Mouse (Mus musculus): ENCODE data around the gene Tjp1. TPM values are rescaled to one million over a fixed set of nuclear protein-coding genes. Genes with fewer than 3 reads are reported as not detected.

Gene Tjp1
- polyA plus RNA-seq, 1 experiment from 2014 or later = 18.7 TPM

- peak overlapping the region; percentile 77 for H3K4me2 ChIP-seq
- H3K4me1 ChIP-seq = peaks cover 12% of the 10 kb centered on the region
- H3K9ac ChIP-seq = no peak overlapping the region
- WGBS = 47% methylated on average over 5 of the region's 5 CpGs
- no peaks in the 10 kb centered on the region for H3K27me3 ChIP-seq
- H3K4me3 ChIP-seq = peak overlapping the region; percentile 21; the same call in 1 of the 2 replicates
- no peaks in the 10 kb centered on the region for H3K36me3 ChIP-seq
- no peaks in the 10 kb centered on the region for H3K9me3 ChIP-seq
- no peak overlapping the region for H3K27ac ChIP-seq
- no peak for ATAC-seq (ENCODE audit: insufficient number of reproducible peaks, insufficient read depth, low FRiP score, low TSS enrichment, low read depth)
These were observed 158.5 kb downstream of the Tjp1 start for GRCm38 (mm10) chr7:65369101-65369500.

DNA sequence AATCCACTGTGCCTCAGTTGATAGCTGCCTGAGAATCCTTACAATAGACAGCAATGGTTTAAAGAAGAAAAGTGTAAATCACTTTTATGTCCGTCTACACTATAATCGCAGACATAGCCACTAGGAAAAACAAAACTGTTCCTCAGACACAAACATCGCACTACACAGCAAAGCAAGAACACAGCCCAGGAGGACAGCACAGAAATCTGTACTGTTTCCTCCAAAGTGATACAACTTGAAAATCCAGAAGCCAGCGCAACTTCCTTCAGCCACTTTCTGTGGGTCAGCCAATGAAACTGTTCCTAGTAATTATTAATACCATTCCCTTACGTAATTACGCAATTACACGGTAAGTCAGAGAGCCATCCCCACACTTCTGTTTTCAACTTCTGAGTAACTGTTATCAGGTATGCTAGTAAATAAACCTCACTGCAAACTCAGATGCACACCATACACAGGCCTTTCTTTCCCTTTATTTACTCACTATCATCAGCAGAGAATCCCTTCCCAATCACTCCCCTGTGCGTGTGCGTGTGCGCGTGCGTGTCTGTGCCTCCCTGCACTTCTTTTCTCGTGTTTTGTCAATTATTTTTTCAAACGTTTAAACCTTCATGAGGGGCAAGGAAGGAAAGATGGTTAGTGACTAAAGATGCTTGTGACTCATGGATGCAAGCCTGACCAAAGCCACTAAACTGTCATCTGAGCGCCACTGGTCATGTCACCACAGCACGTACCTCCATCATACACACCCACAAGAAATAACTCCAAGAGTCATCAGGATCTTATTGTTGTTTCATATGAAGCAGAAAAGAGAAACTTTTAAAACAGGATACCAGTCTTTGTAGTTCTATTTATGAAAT lies 160.0 kb downstream of the Tjp1 start:
- H3K27ac ChIP-seq = no peak overlapping the region
- H3K27me3 ChIP-seq = no peaks in the 10 kb centered on the region
- H3K4me3 ChIP-seq = no peak overlapping the region
- H3K4me2 ChIP-seq = peak overlapping the region; percentile 3; the same call in 1 of the 2 replicates
- H3K36me3 ChIP-seq = no peaks in the 10 kb centered on the region
- 72% methylated on average over 16 of the region's 16 CpGs for WGBS
- H3K4me1 ChIP-seq = peaks cover 12% of the 10 kb centered on the region
- ATAC-seq (ENCODE audit: insufficient number of reproducible peaks, insufficient read depth, low FRiP score, low TSS enrichment, low read depth) = no peak
- H3K9me3 ChIP-seq = no peaks in the 10 kb centered on the region
- H3K9ac ChIP-seq = no peak overlapping the region

GRCm38 (mm10) chr7:65366153-65366552 lies 161.4 kb downstream of the Tjp1 start:
- no peak overlapping the region for H3K9ac ChIP-seq
- WGBS = 19% methylated on average over 1 of the region's 1 CpGs
- no peak overlapping the region for H3K4me2 ChIP-seq
- no peak for ATAC-seq (ENCODE audit: insufficient number of reproducible peaks, insufficient read depth, low FRiP score, low TSS enrichment, low read depth)
- no peaks in the 10 kb centered on the region for H3K27me3 ChIP-seq
- no peak overlapping the region for H3K27ac ChIP-seq
- peaks cover 8% of the 10 kb centered on the region for H3K4me1 ChIP-seq
- H3K36me3 ChIP-seq = no peaks in the 10 kb centered on the region
- H3K4me3 ChIP-seq = no peak overlapping the region
- H3K9me3 ChIP-seq = no peaks in the 10 kb centered on the region

- H3K4me3 ChIP-seq = no peak overlapping the region
- no peak overlapping the region for H3K27ac ChIP-seq
- no peak for ATAC-seq (ENCODE audit: insufficient number of reproducible peaks, insufficient read depth, low FRiP score, low TSS enrichment, low read depth)
- no peaks in the 10 kb centered on the region for H3K9me3 ChIP-seq
- no peaks in the 10 kb centered on the region for H3K27me3 ChIP-seq
- no peak overlapping the region for H3K9ac ChIP-seq
- H3K36me3 ChIP-seq = no peaks in the 10 kb centered on the region
- H3K4me1 ChIP-seq = peaks cover 8% of the 10 kb centered on the region
- WGBS = 91% methylated on average over 4 of the region's 4 CpGs
- no peak overlapping the region for H3K4me2 ChIP-seq
These were observed 162.0 kb downstream of the Tjp1 start for GRCm38 (mm10) chr7:65365560-65365959.

GRCm38 (mm10) chr7:65360278-65360677 lies 167.3 kb downstream of the Tjp1 start:
- 49% methylated on average over 3 of the region's 3 CpGs for WGBS

DNA sequence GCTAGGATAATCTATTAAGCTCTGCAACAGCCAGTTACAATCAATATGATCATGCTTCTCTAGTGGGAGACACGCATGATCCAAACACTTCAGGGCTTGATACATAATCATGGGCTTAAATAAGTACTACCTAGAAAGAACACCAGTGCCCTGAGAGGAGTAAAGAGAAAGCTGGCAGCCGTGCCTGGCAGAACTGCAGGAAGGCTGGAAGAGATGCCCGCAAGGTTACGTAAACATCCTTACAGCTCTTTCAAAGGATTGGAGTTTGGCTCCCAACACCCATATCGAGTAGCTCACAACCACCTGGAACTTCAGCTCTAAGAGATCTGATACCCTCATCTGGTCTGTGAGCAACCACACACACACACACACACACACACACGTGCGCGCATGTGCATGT lies 167.8 kb downstream of the Tjp1 start:
- ATAC-seq (ENCODE audit: insufficient number of reproducible peaks, insufficient read depth, low FRiP score, low TSS enrichment, low read depth) = no peak
- H3K36me3 ChIP-seq = no peaks in the 10 kb centered on the region
- no peak overlapping the region for H3K4me2 ChIP-seq
- H3K4me1 ChIP-seq = peaks cover 21% of the 10 kb centered on the region
- H3K9me3 ChIP-seq = no peaks in the 10 kb centered on the region
- peak overlapping the region; percentile 22; the same call in 1 of the 2 replicates for H3K27ac ChIP-seq
- 72% methylated on average over 8 of the region's 8 CpGs for WGBS
- no peak overlapping the region for H3K4me3 ChIP-seq
- no peaks in the 10 kb centered on the region for H3K27me3 ChIP-seq
- no peak overlapping the region for H3K9ac ChIP-seq

More at GRCm38 (mm10) chr7:65360278-65360677, 167.3 kb downstream of the Tjp1 start:
- ATAC-seq (ENCODE audit: insufficient number of reproducible peaks, insufficient read depth, low FRiP score, low TSS enrichment, low read depth) = no peak
- H3K27me3 ChIP-seq = no peaks in the 10 kb centered on the region
- no peak overlapping the region for H3K9ac ChIP-seq
- H3K4me1 ChIP-seq = peaks cover 21% of the 10 kb centered on the region
- no peak overlapping the region for H3K4me2 ChIP-seq
- peak overlapping the region; percentile 33; the same call in 1 of the 2 replicates for H3K27ac ChIP-seq
- H3K4me3 ChIP-seq = no peak overlapping the region
- no peaks in the 10 kb centered on the region for H3K9me3 ChIP-seq
- H3K36me3 ChIP-seq = no peaks in the 10 kb centered on the region

DNA sequence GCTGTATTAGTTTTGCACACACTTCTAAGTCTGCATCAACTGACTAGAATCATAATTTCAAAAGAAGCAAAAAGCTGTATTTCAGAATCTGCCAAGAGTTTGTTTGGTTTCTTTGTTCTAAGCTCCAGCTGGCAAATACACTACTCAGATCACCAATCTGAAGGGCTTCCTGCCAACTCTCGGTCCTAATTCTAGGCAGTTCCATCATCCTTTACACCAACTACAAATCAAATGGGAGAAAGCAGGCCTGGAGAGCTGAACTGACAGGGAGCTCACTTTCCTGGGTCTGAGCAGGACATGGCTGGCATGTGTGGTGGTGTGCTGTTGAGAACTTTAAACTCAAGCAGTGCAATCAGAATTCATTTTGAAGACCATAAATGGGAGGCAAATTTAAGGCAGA lies 170.0 kb downstream of the Tjp1 start:
- peaks cover 21% of the 10 kb centered on the region for H3K4me1 ChIP-seq
- H3K36me3 ChIP-seq = no peaks in the 10 kb centered on the region
- H3K9ac ChIP-seq = no peak overlapping the region
- peak overlapping the region; percentile 13; the same call in 1 of the 2 replicates for H3K27ac ChIP-seq
- H3K9me3 ChIP-seq = no peaks in the 10 kb centered on the region
- no peak overlapping the region for H3K4me3 ChIP-seq
- H3K27me3 ChIP-seq = no peaks in the 10 kb centered on the region
- ATAC-seq (ENCODE audit: insufficient number of reproducible peaks, insufficient read depth, low FRiP score, low TSS enrichment, low read depth) = no peak
- no peak overlapping the region for H3K4me2 ChIP-seq
- WGBS = 23% methylated on average over 1 of the region's 1 CpGs

GRCm38 (mm10) chr7:65356204-65356603 lies 171.4 kb downstream of the Tjp1 start:
- Histone ChIP-seq H3K27me3 (no peaks in the 10 kb centered on the region), H3K9me3 (no peaks in the 10 kb centered on the region), H3K27ac (no peak overlapping the region), H3K36me3 (no peaks in the 10 kb centered on the region), H3K4me2 (no peak overlapping the region), H3K4me3 (no peak overlapping the region), H3K9ac (no peak overlapping the region), H3K4me1 (peaks cover 21% of the 10 kb centered on the region)
- 90% methylated on average over 1 of the region's 1 CpGs for WGBS
- no peak for ATAC-seq (ENCODE audit: insufficient number of reproducible peaks, insufficient read depth, low FRiP score, low TSS enrichment, low read depth)

- Histone ChIP-seq H3K4me3 (no peak overlapping the region), H3K4me1 (peaks cover 15% of the 10 kb centered on the region), H3K4me2 (no peak overlapping the region), H3K9me3 (no peaks in the 10 kb centered on the region), H3K27ac (no peak overlapping the region), H3K9ac (no peak overlapping the region), H3K27me3 (no peaks in the 10 kb centered on the region), H3K36me3 (no peaks in the 10 kb centered on the region)
- ATAC-seq (ENCODE audit: insufficient number of reproducible peaks, insufficient read depth, low FRiP score, low TSS enrichment, low read depth) = no peak
- WGBS = 44% methylated on average over 2 of the region's 2 CpGs
These were observed 172.7 kb downstream of the Tjp1 start for GRCm38 (mm10) chr7:65354908-65355307.

- WGBS = 68% methylated on average over 4 of the region's 4 CpGs
- no peak for ATAC-seq (ENCODE audit: insufficient number of reproducible peaks, insufficient read depth, low FRiP score, low TSS enrichment, low read depth)
- Histone ChIP-seq H3K9ac (no peak overlapping the region), H3K4me3 (no peak overlapping the region), H3K4me1 (no peaks in the 10 kb centered on the region), H3K4me2 (no peak overlapping the region), H3K27ac (no peak overlapping the region), H3K9me3 (no peaks in the 10 kb centered on the region), H3K27me3 (no peaks in the 10 kb centered on the region), H3K36me3 (no peaks in the 10 kb centered on the region)
These were observed 177.1 kb downstream of the Tjp1 start for GRCm38 (mm10) chr7:65350348-65351079.

- Histone ChIP-seq H3K4me3 (no peak overlapping the region), H3K9ac (no peak overlapping the region), H3K4me1 (no peaks in the 10 kb centered on the region), H3K9me3 (no peaks in the 10 kb centered on the region), H3K36me3 (no peaks in the 10 kb centered on the region), H3K4me2 (no peak overlapping the region), H3K27me3 (no peaks in the 10 kb centered on the region), H3K27ac (no peak overlapping the region)
- no peak for ATAC-seq (ENCODE audit: insufficient number of reproducible peaks, insufficient read depth, low FRiP score, low TSS enrichment, low read depth)
These were observed 179.0 kb downstream of the Tjp1 start for GRCm38 (mm10) chr7:65348540-65348939.

DNA sequence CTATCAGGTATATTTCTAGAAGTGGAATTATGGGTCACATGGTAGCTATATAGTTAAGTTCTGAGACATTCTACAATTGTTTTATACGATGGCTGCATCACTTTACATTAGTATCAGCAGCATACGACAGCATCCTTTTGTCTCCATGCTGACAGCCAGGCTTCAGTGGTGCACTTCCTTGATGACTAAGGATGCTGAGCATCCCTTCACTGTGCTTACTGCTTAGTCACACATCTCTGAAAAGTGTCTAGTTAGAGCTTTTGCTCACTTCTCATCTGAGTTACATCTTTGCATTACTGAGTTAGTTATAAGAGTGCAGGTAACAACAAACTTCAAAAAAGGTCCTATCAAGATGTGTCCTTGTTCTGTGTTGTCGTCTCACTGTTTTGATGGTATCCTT lies 182.3 kb downstream of the Tjp1 start:
- H3K9ac ChIP-seq = no peak overlapping the region
- peaks cover 17% of the 10 kb centered on the region; the same call in 1 of the 2 replicates for H3K36me3 ChIP-seq
- H3K27ac ChIP-seq = no peak overlapping the region
- no peak overlapping the region for H3K4me2 ChIP-seq
- WGBS = 75% methylated on average over 3 of the region's 3 CpGs
- ATAC-seq (ENCODE audit: insufficient number of reproducible peaks, insufficient read depth, low FRiP score, low TSS enrichment, low read depth) = no peak
- no peaks in the 10 kb centered on the region for H3K9me3 ChIP-seq
- no peak overlapping the region for H3K4me3 ChIP-seq
- H3K4me1 ChIP-seq = no peaks in the 10 kb centered on the region
- H3K27me3 ChIP-seq = no peaks in the 10 kb centered on the region
